Mouse (Mus musculus) limb, embryonic 12.5 days (tissue): ENCODE results near the gene Extl2. TPM values are rescaled to one million over a fixed set of nuclear protein-coding genes. Genes with fewer than 3 reads are reported as not detected.

Source experiments
- ATAC-seq: fragments of 200-750 bp; cut with Nextera tagmentation; 2 replicates; pipeline ENCODE4 v1.8.0; 2017; ENCODE audit warnings: low read depth, moderate TSS enrichment; ENCODE audit not compliant: insufficient number of reproducible peaks, insufficient read depth, low FRiP score, low TSS enrichment
- H3K27ac ChIP-seq: fragments of 300-500 bp; sonication (generic); 2 replicates; pipeline ENCODE4 v1.5.1; 2016; ENCODE audit warnings: mild to moderate bottlenecking, moderate library complexity
- H3K27me3 ChIP-seq: fragments of 300-500 bp; sonication (generic); 2 replicates; pipeline ENCODE4 v1.6.1; 2016; ENCODE audit warnings: mild to moderate bottlenecking, moderate library complexity
- H3K36me3 ChIP-seq: fragments of 300-500 bp; sonication (generic); 2 replicates; pipeline ENCODE4 v1.6.1; 2016; ENCODE audit warnings: mild to moderate bottlenecking, moderate library complexity
- H3K4me1 ChIP-seq: fragments of 300-500 bp; sonication (generic); replicated peaks from 2 replicates; pipeline ENCODE4 v1.6.1; 2016
- H3K4me2 ChIP-seq: fragments of 300-500 bp; sonication (generic); 2 replicates; pipeline ENCODE4 v1.6.1; 2016; ENCODE audit warnings: mild to moderate bottlenecking, moderate library complexity
- H3K4me3 ChIP-seq: fragments of 300-500 bp; sonication (generic); replicated peaks from 2 replicates; pipeline ENCODE4 v1.5.1; 2016; ENCODE audit warnings: mild to moderate bottlenecking
- H3K9ac ChIP-seq: fragments of 300-500 bp; sonication (generic); replicated peaks from 2 replicates; pipeline ENCODE4 v1.6.1; 2016; ENCODE audit warnings: mild to moderate bottlenecking, moderate library complexity
- H3K9me3 ChIP-seq: fragments of 300-500 bp; sonication (generic); 2 replicates; pipeline ENCODE4 v1.6.1; 2016; ENCODE audit warnings: mild to moderate bottlenecking, moderate library complexity
- WGBS: fragments of 180-500 bp; shearing (Covaris S2); methylation state at CpG from one replicate; pipeline ENCODE4 v1.1.7; 2016; 5-methylcytosine and 5-hydroxymethylcytosine counted together
- microRNA-seq: library from miRNA; unstranded; fragments of <30 nt; microRNA quantifications from one replicate; pipeline ENCODE4, GENCODE M21; 2017
- polyA plus RNA-seq: library from polyadenylated mRNA; unstranded; fragments of >200 nt; fragmentation: Nextera tagmentation; extraction: Ambion mirVana; gene quantifications from 2 replicates; pipeline ENCODE4 v1.2.1, GENCODE M21; 2016

Extl2 gene
- polyA plus RNA-seq, 1 experiment from 2014 or later = 17.0 TPM

GRCm38 (mm10) chr3:116040776-116041175, 33.5 kb downstream of the Extl2 start:
- no peaks in the 10 kb centered on the region for H3K27me3 ChIP-seq
- H3K9ac ChIP-seq = no peak overlapping the region
- no peak overlapping the region for H3K4me2 ChIP-seq
- H3K4me3 ChIP-seq = no peak overlapping the region
- no peaks in the 10 kb centered on the region for H3K9me3 ChIP-seq
- WGBS = 87% methylated on average over 3 of the region's 3 CpGs
- no peaks in the 10 kb centered on the region for H3K4me1 ChIP-seq
- H3K36me3 ChIP-seq = no peaks in the 10 kb centered on the region
- ATAC-seq = no peak
- no peak overlapping the region for H3K27ac ChIP-seq

GRCm38 (mm10) chr3:116046000-116046399, 38.7 kb downstream of the Extl2 start:
- H3K4me2 ChIP-seq = no peak overlapping the region
- H3K4me3 ChIP-seq = no peak overlapping the region
- no peaks in the 10 kb centered on the region for H3K9me3 ChIP-seq
- no peak for ATAC-seq
- no peak overlapping the region for H3K9ac ChIP-seq
- H3K27me3 ChIP-seq = no peaks in the 10 kb centered on the region
- 87% methylated on average over 2 of the region's 2 CpGs for WGBS
- no peak overlapping the region for H3K27ac ChIP-seq
- no peaks in the 10 kb centered on the region for H3K36me3 ChIP-seq
- H3K4me1 ChIP-seq = no peaks in the 10 kb centered on the region

GRCm38 (mm10) chr3:116047034-116047433, 39.8 kb downstream of the Extl2 start:
- H3K27ac ChIP-seq = no peak overlapping the region
- no peaks in the 10 kb centered on the region for H3K9me3 ChIP-seq
- H3K27me3 ChIP-seq = no peaks in the 10 kb centered on the region
- H3K4me1 ChIP-seq = no peaks in the 10 kb centered on the region
- H3K9ac ChIP-seq = no peak overlapping the region
- no peak for ATAC-seq
- 55% methylated on average over 5 of the region's 5 CpGs for WGBS
- H3K36me3 ChIP-seq = no peaks in the 10 kb centered on the region
- H3K4me3 ChIP-seq = no peak overlapping the region
- H3K4me2 ChIP-seq = no peak overlapping the region

- no peak for ATAC-seq
- Histone ChIP-seq H3K27me3 (no peaks in the 10 kb centered on the region), H3K27ac (no peak overlapping the region), H3K36me3 (no peaks in the 10 kb centered on the region), H3K4me3 (no peak overlapping the region), H3K4me1 (no peaks in the 10 kb centered on the region), H3K9ac (no peak overlapping the region), H3K9me3 (no peaks in the 10 kb centered on the region), H3K4me2 (no peak overlapping the region)
- WGBS = 77% methylated on average over 6 of the region's 6 CpGs
These were observed 49.8 kb downstream of the Extl2 start for GRCm38 (mm10) chr3:116057078-116057477.

- no peaks in the 10 kb centered on the region for H3K4me1 ChIP-seq
- WGBS = 81% methylated on average over 5 of the region's 5 CpGs
- no peak overlapping the region for H3K4me3 ChIP-seq
- H3K9me3 ChIP-seq = no peaks in the 10 kb centered on the region
- no peaks in the 10 kb centered on the region for H3K36me3 ChIP-seq
- no peak for ATAC-seq
- no peak overlapping the region for H3K4me2 ChIP-seq
- no peak overlapping the region for H3K27ac ChIP-seq
- no peak overlapping the region for H3K9ac ChIP-seq
- H3K27me3 ChIP-seq = no peaks in the 10 kb centered on the region
These were observed 53.1 kb downstream of the Extl2 start for GRCm38 (mm10) chr3:116060320-116060719.

- H3K27ac ChIP-seq = no peak overlapping the region
- no peak overlapping the region for H3K9ac ChIP-seq
- no peaks in the 10 kb centered on the region for H3K4me1 ChIP-seq
- H3K4me2 ChIP-seq = no peak overlapping the region
- H3K36me3 ChIP-seq = no peaks in the 10 kb centered on the region
- H3K9me3 ChIP-seq = no peaks in the 10 kb centered on the region
- WGBS = 93% methylated on average over 2 of the region's 2 CpGs
- ATAC-seq = no peak
- H3K27me3 ChIP-seq = no peaks in the 10 kb centered on the region
- no peak overlapping the region for H3K4me3 ChIP-seq
These were observed 54.9 kb downstream of the Extl2 start for GRCm38 (mm10) chr3:116062141-116062540.

GRCm38 (mm10) chr3:116072584-116072983, 65.3 kb downstream of the Extl2 start:
- H3K4me2 ChIP-seq = no peak overlapping the region
- no peaks in the 10 kb centered on the region for H3K9me3 ChIP-seq
- no peaks in the 10 kb centered on the region for H3K4me1 ChIP-seq
- no peak overlapping the region for H3K27ac ChIP-seq
- no peaks in the 10 kb centered on the region for H3K36me3 ChIP-seq
- no peak for ATAC-seq
- no peaks in the 10 kb centered on the region for H3K27me3 ChIP-seq
- 85% methylated on average over 2 of the region's 2 CpGs for WGBS
- no peak overlapping the region for H3K9ac ChIP-seq
- H3K4me3 ChIP-seq = no peak overlapping the region

GRCm38 (mm10) chr3:116076739-116077138, 69.5 kb downstream of the Extl2 start:
- Histone ChIP-seq H3K4me3 (no peak overlapping the region), H3K27ac (no peak overlapping the region), H3K9ac (no peak overlapping the region), H3K4me2 (no peak overlapping the region), H3K36me3 (no peaks in the 10 kb centered on the region), H3K9me3 (no peaks in the 10 kb centered on the region), H3K4me1 (peaks cover 13% of the 10 kb centered on the region), H3K27me3 (no peaks in the 10 kb centered on the region)
- WGBS = 77% methylated on average over 2 of the region's 2 CpGs
- ATAC-seq = no peak

- no peaks in the 10 kb centered on the region for H3K9me3 ChIP-seq
- H3K4me2 ChIP-seq = no peak overlapping the region
- no peak overlapping the region for H3K27ac ChIP-seq
- no peak overlapping the region for H3K4me3 ChIP-seq
- 83% methylated on average over 4 of the region's 4 CpGs for WGBS
- peaks cover 14% of the 10 kb centered on the region for H3K4me1 ChIP-seq
- no peak for ATAC-seq
- H3K9ac ChIP-seq = no peak overlapping the region
- H3K27me3 ChIP-seq = no peaks in the 10 kb centered on the region
- no peaks in the 10 kb centered on the region for H3K36me3 ChIP-seq
These were observed 71.2 kb downstream of the Extl2 start for GRCm38 (mm10) chr3:116078490-116078889.

Small RNA genes within 50 kb of the gene (microRNA-seq; reads per million reads assigned to microRNA genes)
- not detected for gene Mir669n

Other genes with a start within 250 kb of the Extl2 start
- 25.7 and 25.8 TPM in 2 replicates for gene Dph5, start 119.6 kb upstream of the Extl2 start, polyA plus RNA-seq
- gene Slc30a7, start 56 bp upstream of the Extl2 start, polyA plus RNA-seq = 24.3 and 30.1 TPM in 2 replicates
- gene Vcam1, start 122.2 kb downstream of the Extl2 start, polyA plus RNA-seq = 77.8 and 87.7 TPM in 2 replicates
- 1.2 and 1.8 TPM in 2 replicates for gene Gpr88, start 246.0 kb downstream of the Extl2 start, polyA plus RNA-seq